Mouse (Mus musculus): Measurements from ENCODE around the gene Dcdc2c.

Dcdc2c gene

DNA sequence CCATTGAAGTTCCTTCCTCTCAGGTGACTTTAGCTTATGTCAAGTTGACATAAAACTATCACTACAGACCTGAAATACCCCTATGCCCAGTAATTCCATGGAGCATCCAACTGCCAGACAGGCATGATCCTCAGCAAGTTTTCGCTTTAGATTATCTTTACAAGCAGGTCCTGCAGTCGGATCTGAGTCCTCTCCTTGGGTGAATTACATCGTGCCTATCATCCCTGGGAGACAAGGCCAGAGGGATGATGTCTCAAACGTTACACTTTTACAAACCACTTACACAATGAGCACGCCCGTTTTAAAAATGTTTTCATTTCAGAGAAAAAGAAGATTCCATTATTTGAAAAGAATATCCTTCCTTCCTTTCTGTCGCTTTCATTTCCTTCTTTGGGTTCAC is 91.7 kb downstream of the Dcdc2c start:
- DNase-seq (ENCODE audit: extremely low spot score, low spot score): no peak

GRCm38 (mm10) chr12:28458786-28459185 is 93.4 kb downstream of the Dcdc2c start:
- DNase-seq (ENCODE audit: extremely low spot score, low spot score): no peak

- no peak for DNase-seq (ENCODE audit: extremely low spot score, low spot score)
Measured at GRCm38 (mm10) chr12:28436536-28436935, 115.7 kb downstream of the Dcdc2c start.

GRCm38 (mm10) chr12:28432729-28433067 is 119.5 kb downstream of the Dcdc2c start:
- DNase-seq (ENCODE audit: extremely low spot score, low spot score): no peak

DNA sequence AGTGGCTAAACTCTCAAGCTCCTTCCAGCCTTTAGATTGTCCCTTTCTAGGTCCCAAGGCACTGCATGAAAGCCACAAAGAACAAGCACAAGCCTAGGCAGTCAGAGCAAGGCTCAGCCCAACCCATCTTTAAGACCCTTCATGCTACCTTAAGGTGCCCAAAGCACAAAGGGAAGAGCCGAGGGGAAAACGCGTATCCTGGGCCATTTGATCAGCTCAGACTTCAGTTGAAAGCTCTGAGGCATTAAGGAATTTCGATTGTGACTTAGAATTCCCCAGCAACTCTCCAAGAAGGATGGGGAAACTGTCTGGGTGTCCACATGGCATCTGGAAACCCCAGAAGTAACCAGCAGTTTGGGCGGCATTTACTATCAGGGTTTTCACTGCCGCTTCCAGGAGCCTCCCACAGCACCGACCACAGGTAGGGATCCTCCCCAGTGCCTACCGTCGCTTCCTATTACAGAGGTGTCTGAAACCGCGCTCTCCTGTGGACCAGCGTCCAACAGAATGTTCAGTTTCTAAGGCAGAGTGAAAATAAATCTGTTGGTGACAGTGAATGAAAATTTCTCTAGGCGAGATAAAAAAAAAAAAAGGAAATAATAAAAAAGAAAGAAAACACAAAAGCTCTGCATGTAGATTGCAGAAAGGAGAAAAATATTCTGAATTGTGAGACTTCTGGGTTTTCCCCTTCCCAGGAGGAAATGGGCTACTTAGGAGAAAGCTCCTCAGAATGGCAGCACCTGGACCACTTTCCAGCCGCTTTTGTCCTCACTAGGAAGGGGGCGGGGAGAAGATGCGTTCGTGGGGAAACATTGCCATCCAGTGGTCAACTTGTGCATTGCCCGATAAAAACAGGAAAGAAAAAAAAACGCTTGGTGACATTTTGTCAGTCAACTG is 120.1 kb downstream of the Dcdc2c start:
- peak; percentile 84 for DNase-seq (ENCODE audit: extremely low spot score, low spot score)

- no peak for DNase-seq (ENCODE audit: extremely low spot score, low spot score)
Measured at GRCm38 (mm10) chr12:28429856-28430255, 122.3 kb downstream of the Dcdc2c start.

GRCm38 (mm10) chr12:28416957-28417356 is 135.2 kb downstream of the Dcdc2c start:
- no peak for DNase-seq (ENCODE audit: extremely low spot score, low spot score)

- DNase-seq (ENCODE audit: extremely low spot score, low spot score): peak; percentile 26
Measured at GRCm38 (mm10) chr12:28407656-28408405, 144.4 kb downstream of the Dcdc2c start.

- no peak for DNase-seq (ENCODE audit: extremely low spot score, low spot score)
Measured at GRCm38 (mm10) chr12:28402256-28402655, 149.9 kb downstream of the Dcdc2c start.

- no peak for DNase-seq (ENCODE audit: extremely low spot score, low spot score)
Measured at GRCm38 (mm10) chr12:28401372-28401771, 150.8 kb downstream of the Dcdc2c start.

GRCm38 (mm10) chr12:28392129-28392528 is 160.1 kb downstream of the Dcdc2c start:
- DNase-seq (ENCODE audit: extremely low spot score, low spot score): no peak

All from neural tube, embryonic 10.5 days (tissue).